Mouse (Mus musculus) c-Kit-positive CD71-positive TER-119-positive erythroid progenitor cells, embryonic 14.5 days (primary cell): ENCODE data around the gene 0610010K14Rik.

Experiments used
- DNase-seq: peaks from one replicate; pipeline ENCODE4 v3.0.0-alpha.2; 2013; ENCODE audit warnings: low spot score

0610010K14Rik gene

GRCm38 (mm10) chr11:70237457-70238167 lies at the start of gene 0610010K14Rik:
TSS of gene 0610010K14Rik (minus strand) at chr11:70237914.
- DNase-seq: peak; percentile 95

- DNase-seq: no peak
Observed at GRCm38 (mm10) chr11:70285686-70286085, 48.0 kb upstream of the 0610010K14Rik start.

- DNase-seq: no peak
Observed at GRCm38 (mm10) chr11:70284757-70285156, 47.0 kb upstream of the 0610010K14Rik start.

GRCm38 (mm10) chr11:70283666-70284065 lies 46.0 kb upstream of the 0610010K14Rik start:
- no peak for DNase-seq

- no peak for DNase-seq
Observed at GRCm38 (mm10) chr11:70280441-70280840, 42.7 kb upstream of the 0610010K14Rik start.

- no peak for DNase-seq
Observed at GRCm38 (mm10) chr11:70278961-70279360, 41.2 kb upstream of the 0610010K14Rik start.

GRCm38 (mm10) chr11:70271641-70272040 lies 33.9 kb upstream of the 0610010K14Rik start:
- no peak for DNase-seq

GRCm38 (mm10) chr11:70266405-70266804 lies 28.7 kb upstream of the 0610010K14Rik start:
- no peak for DNase-seq

GRCm38 (mm10) chr11:70265819-70266218 lies 28.1 kb upstream of the 0610010K14Rik start:
- DNase-seq: no peak

GRCm38 (mm10) chr11:70265252-70265651 lies 27.5 kb upstream of the 0610010K14Rik start:
- DNase-seq: no peak

- no peak for DNase-seq
Observed at GRCm38 (mm10) chr11:70259035-70259434, 21.3 kb upstream of the 0610010K14Rik start.

GRCm38 (mm10) chr11:70254931-70255531 lies 17.3 kb upstream of the 0610010K14Rik start, which contains the start of gene Alox12:
TSS of gene Alox12 (minus strand) at chr11:70255353.
- DNase-seq: no peak

GRCm38 (mm10) chr11:70254337-70254736 lies 16.6 kb upstream of the 0610010K14Rik start:
- DNase-seq: no peak

- DNase-seq: no peak
Observed at GRCm38 (mm10) chr11:70251853-70252252, 14.1 kb upstream of the 0610010K14Rik start.

- DNase-seq: no peak
Observed at GRCm38 (mm10) chr11:70250150-70250549, 12.4 kb upstream of the 0610010K14Rik start.

- peak; percentile 75 for DNase-seq
Observed at GRCm38 (mm10) chr11:70247136-70247845, 9.6 kb upstream of the 0610010K14Rik start.

GRCm38 (mm10) chr11:70242591-70242990 lies 4.9 kb upstream of the 0610010K14Rik start:
- DNase-seq: no peak

GRCm38 (mm10) chr11:70239541-70240279 lies 2.0 kb upstream of the 0610010K14Rik start, which contains the start of the genes Gm21988 and Rnasek:
TSS of gene Gm21988 (minus strand) at chr11:70239830.
TSS of gene Rnasek (minus strand) at chr11:70239842.
- DNase-seq: peak; percentile 89

- DNase-seq: peak; percentile 60
Observed at GRCm38 (mm10) chr11:70238591-70239440, 1.1 kb upstream of the 0610010K14Rik start.

- DNase-seq: no peak
Observed at GRCm38 (mm10) chr11:70236717-70237116, 997 bp downstream of the 0610010K14Rik start.
